Mouse (Mus musculus) heart, embryonic 15.5 days (tissue): ENCODE measurements around the gene Golgb1. TPM values are rescaled to one million over a fixed set of nuclear protein-coding genes. Genes with fewer than 3 reads are reported as not detected.

ENCODE experiments used
- ATAC-seq: fragments of 200-750 bp; cut with Nextera tagmentation; replicated peaks from 2 replicates; pipeline ENCODE4 v1.8.0; 2017; ENCODE audit warnings: low read depth, moderate TSS enrichment; ENCODE audit not compliant: insufficient number of reproducible peaks, insufficient read depth, low FRiP score
- H3K27ac ChIP-seq: fragments of 300-500 bp; sonication (generic); 2 replicates; pipeline ENCODE4 v1.5.1; 2015; ENCODE audit warnings: mild to moderate bottlenecking, inconsistent platforms
- H3K27me3 ChIP-seq: fragments of 300-500 bp; sonication (generic); 2 replicates; pipeline ENCODE4 v1.6.1; 2015; ENCODE audit warnings: inconsistent platforms
- H3K36me3 ChIP-seq: fragments of 300-500 bp; sonication (generic); 2 replicates; pipeline ENCODE4 v1.6.1; 2015; ENCODE audit warnings: mild to moderate bottlenecking, inconsistent platforms
- H3K4me1 ChIP-seq: fragments of 300-500 bp; sonication (generic); replicated peaks from 2 replicates; pipeline ENCODE4 v1.6.1; 2015; ENCODE audit warnings: inconsistent platforms
- H3K4me2 ChIP-seq: fragments of 300-500 bp; sonication (generic); 2 replicates; pipeline ENCODE4 v1.6.1; 2015; ENCODE audit warnings: inconsistent platforms, mild to moderate bottlenecking, moderate library complexity
- H3K4me3 ChIP-seq: fragments of 300-500 bp; sonication (generic); 2 replicates; pipeline ENCODE4 v1.5.1; 2015; ENCODE audit warnings: mild to moderate bottlenecking, inconsistent platforms
- H3K9ac ChIP-seq: fragments of 300-500 bp; sonication (generic); 2 replicates; pipeline ENCODE4 v1.6.1; 2015; ENCODE audit warnings: mild to moderate bottlenecking, inconsistent platforms
- H3K9me3 ChIP-seq: fragments of 300-500 bp; sonication (generic); replicated peaks from 2 replicates; pipeline ENCODE4 v1.6.1; 2016; ENCODE audit warnings: inconsistent platforms
- WGBS: fragments of 180-500 bp; shearing (Covaris S2); methylation state at CpG from one replicate; pipeline ENCODE4 v1.1.7; 2015; ENCODE audit warnings: mixed read lengths; 5-methylcytosine and 5-hydroxymethylcytosine counted together
- polyA plus RNA-seq: library from polyadenylated mRNA; unstranded; fragments of >200 nt; fragmentation: Nextera tagmentation; extraction: Ambion mirVana; gene quantifications from 2 replicates; pipeline ENCODE4 v1.2.1, GENCODE M21; 2015

Gene Golgb1
- polyA plus RNA-seq, 1 experiment from 2014 or later = 57.7 TPM

DNA sequence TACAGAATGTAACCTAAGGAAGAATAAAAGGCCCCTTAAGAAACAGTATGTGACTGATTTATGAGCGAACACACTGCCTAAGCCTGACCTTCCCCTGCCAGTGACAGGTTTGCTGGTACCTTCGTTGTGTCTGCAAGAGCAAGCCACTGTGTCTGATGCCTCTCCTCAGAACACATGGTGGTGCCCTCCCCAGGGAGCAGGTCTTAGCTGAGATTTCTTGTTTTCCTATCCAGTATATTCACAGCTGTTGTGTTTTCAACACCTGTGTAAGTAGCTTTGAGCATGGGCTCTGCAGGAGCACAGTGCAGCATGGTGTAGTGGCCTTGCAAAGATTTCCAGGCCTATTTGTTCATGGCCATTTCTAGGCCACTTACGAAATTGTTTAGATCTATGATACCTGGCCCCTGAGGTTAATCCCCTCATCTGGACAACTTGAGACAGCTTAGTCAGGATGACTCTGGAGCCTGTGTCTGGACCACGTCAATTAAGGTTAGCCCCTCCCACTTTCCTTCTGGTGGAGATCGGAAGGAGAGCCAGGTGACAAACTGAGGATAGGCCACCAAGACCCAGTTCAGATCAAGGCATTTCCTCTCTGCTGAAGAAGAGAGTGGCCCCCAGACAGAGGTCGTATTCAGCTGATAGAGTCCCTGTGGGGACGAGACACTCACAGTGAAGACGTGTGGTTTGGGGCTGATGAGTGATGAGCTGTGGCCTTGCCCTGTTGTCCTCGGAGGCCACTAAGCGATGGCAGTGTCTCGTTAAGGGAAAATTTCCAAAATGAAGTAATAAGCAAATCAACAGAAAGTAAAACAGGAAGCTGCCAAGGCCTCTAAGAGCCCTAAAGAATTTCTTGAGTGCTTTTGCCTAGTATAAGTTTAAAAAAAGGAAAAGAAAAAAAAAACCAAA lies 55.5 kb downstream of the Golgb1 start:
- Histone ChIP-seq H3K9ac (no peak overlapping the region), H3K4me1 (peaks cover 12% of the 10 kb centered on the region), H3K4me3 (no peak overlapping the region), H3K36me3 (peaks cover 73% of the 10 kb centered on the region), H3K27me3 (no peaks in the 10 kb centered on the region), H3K9me3 (no peaks in the 10 kb centered on the region), H3K4me2 (no peak overlapping the region), H3K27ac (no peak overlapping the region)
- no peak for ATAC-seq
- WGBS = 62% methylated on average over 11 of the region's 11 CpGs

DNA sequence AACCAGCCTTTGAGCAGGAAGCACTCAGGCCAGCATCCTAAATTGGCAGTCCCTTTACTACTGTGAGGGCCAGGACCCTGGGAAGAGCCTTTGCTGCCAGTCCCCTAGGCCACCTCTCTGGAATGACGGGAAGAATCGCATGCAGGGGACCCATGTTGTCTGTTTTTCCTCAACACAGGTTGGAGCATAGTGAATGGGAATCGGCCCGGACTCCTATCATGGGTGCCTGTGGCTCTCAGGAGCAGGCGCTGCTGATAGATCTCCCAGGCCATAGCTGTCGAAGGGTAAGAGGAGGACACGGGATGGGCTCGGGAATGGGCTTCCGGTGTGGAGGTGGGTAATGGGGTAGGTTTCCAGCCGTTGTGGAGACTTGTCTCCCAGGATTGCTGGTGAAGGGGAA lies 56.4 kb downstream of the Golgb1 start:
- no peak overlapping the region for H3K4me2 ChIP-seq
- no peak overlapping the region for H3K9ac ChIP-seq
- peaks cover 12% of the 10 kb centered on the region for H3K4me1 ChIP-seq
- no peak for ATAC-seq
- H3K27me3 ChIP-seq = no peaks in the 10 kb centered on the region
- H3K36me3 ChIP-seq = peaks cover 64% of the 10 kb centered on the region
- H3K27ac ChIP-seq = no peak overlapping the region
- WGBS = 82% methylated on average over 10 of the region's 10 CpGs
- H3K9me3 ChIP-seq = no peaks in the 10 kb centered on the region
- H3K4me3 ChIP-seq = no peak overlapping the region

DNA sequence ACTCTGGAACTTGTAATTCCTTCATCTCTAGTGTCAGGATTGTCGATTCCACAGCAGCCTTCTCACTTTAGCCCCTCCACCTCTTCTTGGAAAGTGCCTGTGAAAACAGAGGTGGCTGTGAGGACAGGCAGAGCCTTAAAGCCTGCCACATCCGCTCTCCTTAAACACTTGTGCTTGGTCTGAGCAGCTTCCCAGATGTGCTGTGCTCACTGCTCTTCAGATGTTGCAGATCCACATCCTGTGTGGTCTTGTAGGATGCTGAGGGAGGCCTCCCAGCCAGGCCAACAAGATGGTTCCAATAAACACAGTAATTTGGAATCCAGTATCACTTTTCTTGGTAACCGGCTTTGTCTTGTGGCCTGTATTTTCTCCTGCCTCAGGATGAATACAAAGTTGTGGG lies 57.0 kb downstream of the Golgb1 start:
- Histone ChIP-seq H3K9ac (no peak overlapping the region), H3K4me2 (no peak overlapping the region), H3K27me3 (no peaks in the 10 kb centered on the region), H3K4me1 (peaks cover 12% of the 10 kb centered on the region), H3K4me3 (no peak overlapping the region), H3K36me3 (peaks cover 59% of the 10 kb centered on the region), H3K9me3 (no peaks in the 10 kb centered on the region), H3K27ac (no peak overlapping the region)
- 81% methylated on average over 3 of the region's 3 CpGs for WGBS
- no peak for ATAC-seq

DNA sequence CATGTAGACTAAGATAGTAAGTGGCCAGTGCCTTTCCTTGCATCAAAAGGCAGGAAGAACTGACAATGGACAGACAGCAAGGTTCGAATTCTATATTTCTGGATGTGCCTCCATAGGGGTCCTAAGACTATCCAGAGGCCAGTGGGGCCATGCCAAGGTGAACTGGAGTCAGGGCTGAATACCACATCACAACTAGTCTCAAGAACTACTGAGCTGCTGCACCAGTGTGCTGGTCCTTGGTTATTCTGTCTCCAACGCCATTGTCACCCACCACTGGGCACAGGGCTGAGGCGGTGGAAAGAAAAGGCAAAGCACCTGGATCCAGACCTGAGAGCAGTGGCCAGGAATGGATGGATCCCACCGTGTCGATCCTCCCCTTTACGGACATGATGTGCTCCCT lies 57.6 kb downstream of the Golgb1 start:
- Histone ChIP-seq H3K9me3 (no peaks in the 10 kb centered on the region), H3K9ac (no peak overlapping the region), H3K4me3 (no peak overlapping the region), H3K27me3 (no peaks in the 10 kb centered on the region), H3K27ac (no peak overlapping the region), H3K4me1 (peaks cover 12% of the 10 kb centered on the region), H3K4me2 (no peak overlapping the region), H3K36me3 (peaks cover 53% of the 10 kb centered on the region)
- 94% methylated on average over 6 of the region's 6 CpGs for WGBS
- ATAC-seq = no peak

DNA sequence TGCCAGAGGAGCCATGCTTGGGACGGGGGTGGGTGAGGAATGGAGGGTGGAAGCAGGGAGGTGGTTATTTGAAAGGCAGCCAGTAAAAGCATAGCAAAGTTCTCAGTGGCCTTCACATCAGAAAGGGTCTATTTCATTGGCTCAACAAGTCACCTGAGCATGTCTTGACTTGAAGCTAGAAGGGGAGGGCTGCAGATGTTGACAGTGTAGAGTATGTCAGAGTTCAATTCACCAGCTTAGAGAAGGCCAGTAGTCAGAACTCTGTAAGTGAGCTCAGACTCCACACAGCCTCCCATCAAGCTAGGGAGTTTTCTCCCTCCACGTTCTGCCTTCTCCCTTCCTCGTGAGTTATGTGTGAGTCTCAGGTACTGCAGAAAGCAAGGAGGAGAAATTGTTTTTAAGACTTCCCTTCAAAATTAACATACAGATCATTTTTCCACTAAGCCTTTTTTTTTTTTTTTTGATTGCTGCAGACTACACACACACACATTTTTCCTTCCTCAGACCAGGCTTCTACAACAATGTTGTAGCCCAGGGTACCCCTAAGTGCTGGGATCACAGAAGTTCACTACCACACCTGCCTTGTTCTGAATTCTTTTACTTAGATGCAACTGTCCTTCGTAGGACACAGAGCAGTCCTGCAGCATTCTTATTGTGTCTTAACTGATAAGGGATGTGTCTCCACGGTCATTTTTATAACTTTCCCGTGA lies 59.3 kb downstream of the Golgb1 start:
- 31% methylated on average over 6 of the region's 6 CpGs for WGBS
- no peaks in the 10 kb centered on the region for H3K9me3 ChIP-seq
- ATAC-seq = peak; percentile 62; the same call in 1 of the 2 replicates
- H3K9ac ChIP-seq = no peak overlapping the region
- no peak overlapping the region for H3K4me2 ChIP-seq
- no peaks in the 10 kb centered on the region for H3K27me3 ChIP-seq
- H3K4me3 ChIP-seq = no peak overlapping the region
- H3K4me1 ChIP-seq = peaks cover 12% of the 10 kb centered on the region
- peaks cover 36% of the 10 kb centered on the region for H3K36me3 ChIP-seq
- peak overlapping the region; percentile 62 for H3K27ac ChIP-seq

DNA sequence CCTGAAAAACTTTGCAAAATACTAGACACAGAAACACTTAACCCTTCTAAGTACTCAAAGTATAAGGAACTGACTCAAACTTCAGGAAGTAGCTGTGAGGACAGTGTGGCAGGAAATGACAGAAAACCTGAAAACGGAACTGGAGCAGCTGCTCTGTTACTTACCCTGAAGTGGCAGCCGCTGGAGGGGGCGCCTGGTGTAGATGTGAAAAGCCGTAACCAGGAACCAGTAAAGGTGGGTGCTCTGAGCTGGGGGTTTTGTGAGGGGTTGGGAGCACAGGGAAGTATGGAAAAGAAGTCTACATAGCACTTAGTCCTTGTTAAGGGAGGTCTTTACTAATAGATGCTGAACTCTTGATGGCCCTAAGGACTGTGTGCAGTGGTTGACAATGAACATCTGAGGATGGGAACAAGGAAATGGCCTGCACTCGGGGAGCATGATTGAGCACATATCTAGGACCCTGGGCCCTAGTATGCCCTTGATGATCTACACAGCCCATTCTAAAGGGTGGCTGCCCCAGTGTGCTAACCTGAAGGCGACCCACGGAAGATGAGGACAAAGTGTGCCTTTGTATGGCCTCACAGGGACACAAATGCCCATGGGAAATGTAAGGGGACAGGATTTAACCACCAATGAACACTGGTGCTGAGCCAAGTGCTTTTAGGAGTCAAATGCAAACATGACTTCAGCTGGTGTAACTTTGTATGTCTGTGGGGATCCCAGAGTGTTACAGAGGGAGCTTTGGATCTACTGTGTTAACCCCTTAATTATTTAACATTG lies 60.1 kb downstream of the Golgb1 start, which contains the start of gene Hcls1:
Gene Hcls1, plus strand, starts transcription at position 143 of the 780 bp plus-strand sequence.
- Histone ChIP-seq H3K27ac (peak within 1 kb of the TSS; percentile 62), H3K9me3 (no peaks in the 10 kb centered on the region), H3K4me3 (peak within 1 kb of the TSS; percentile 23; the same call in 1 of the 2 replicates), H3K4me1 (peaks cover 12% of the 10 kb centered on the region), H3K4me2 (peak within 1 kb of the TSS; percentile 21), H3K36me3 (peaks cover 28% of the 10 kb centered on the region), H3K27me3 (no peaks in the 10 kb centered on the region), H3K9ac (no peak within 1 kb of the TSS)
- ATAC-seq = no peak
- WGBS = 59% methylated on average over 7 of the region's 7 CpGs

DNA sequence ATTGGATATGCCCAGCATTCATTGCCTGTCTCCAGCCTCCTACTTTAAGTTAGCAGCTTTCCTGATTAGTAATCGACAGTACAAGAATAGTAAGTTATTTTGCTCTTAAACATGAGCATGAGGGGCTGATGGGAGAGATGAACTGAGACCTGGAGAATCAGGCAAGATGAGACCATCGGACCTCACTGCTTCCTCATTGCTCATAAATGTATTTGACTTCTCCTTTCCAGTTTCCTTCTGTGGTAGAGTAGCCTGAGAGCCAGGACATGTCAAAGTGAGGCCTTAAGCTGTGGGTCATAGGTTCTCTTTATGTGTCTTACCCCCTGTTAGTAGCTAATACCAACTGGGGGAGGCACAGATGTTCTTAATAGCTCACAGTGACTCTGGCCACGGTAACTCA lies 60.9 kb downstream of the Golgb1 start:
- no peak overlapping the region for H3K9ac ChIP-seq
- peaks cover 20% of the 10 kb centered on the region; the same call in 1 of the 2 replicates for H3K36me3 ChIP-seq
- H3K27me3 ChIP-seq = no peaks in the 10 kb centered on the region
- no peaks in the 10 kb centered on the region for H3K9me3 ChIP-seq
- no peak for ATAC-seq
- peaks cover 12% of the 10 kb centered on the region for H3K4me1 ChIP-seq
- no peak overlapping the region for H3K27ac ChIP-seq
- WGBS = 76% methylated on average over 3 of the region's 3 CpGs
- H3K4me3 ChIP-seq = no peak overlapping the region
- peak overlapping the region; percentile 21; the same call in 1 of the 2 replicates for H3K4me2 ChIP-seq

DNA sequence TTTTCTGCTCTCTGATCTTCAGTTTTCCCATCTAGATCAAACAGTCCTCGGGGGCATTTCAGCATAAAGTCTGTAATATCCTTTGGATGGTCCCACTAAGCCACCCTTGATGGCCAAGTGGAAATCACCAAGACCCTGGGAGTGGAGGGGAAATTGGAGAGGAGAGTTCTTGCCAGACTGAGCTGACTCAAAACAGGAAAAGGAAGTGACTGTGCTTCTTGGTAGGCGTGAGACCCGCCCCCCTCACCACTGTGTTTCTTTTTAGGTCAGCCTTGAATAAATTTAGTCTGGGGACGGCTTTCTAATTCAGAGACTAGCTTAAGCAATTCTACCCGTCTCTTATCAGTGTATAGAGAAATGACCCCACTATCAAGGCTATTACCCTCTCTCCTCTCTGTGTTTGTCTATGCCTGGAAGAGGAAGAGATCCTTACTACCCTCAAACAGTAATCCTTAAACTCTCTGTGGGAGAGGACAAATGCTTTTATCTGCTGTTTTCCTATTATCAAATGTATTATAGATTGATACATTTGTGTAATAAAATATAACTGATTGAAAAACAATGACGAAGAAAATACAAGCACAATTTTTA lies 66.3 kb downstream of the Golgb1 start:
- H3K4me1 ChIP-seq = peaks cover 12% of the 10 kb centered on the region
- no peaks in the 10 kb centered on the region for H3K9me3 ChIP-seq
- H3K36me3 ChIP-seq = no peaks in the 10 kb centered on the region
- no peaks in the 10 kb centered on the region for H3K27me3 ChIP-seq
- H3K27ac ChIP-seq = peak overlapping the region; percentile 31; the same call in 1 of the 2 replicates
- no peak for ATAC-seq
- H3K4me2 ChIP-seq = no peak overlapping the region
- H3K4me3 ChIP-seq = no peak overlapping the region
- no peak overlapping the region for H3K9ac ChIP-seq
- 59% methylated on average over 6 of the region's 6 CpGs for WGBS

DNA sequence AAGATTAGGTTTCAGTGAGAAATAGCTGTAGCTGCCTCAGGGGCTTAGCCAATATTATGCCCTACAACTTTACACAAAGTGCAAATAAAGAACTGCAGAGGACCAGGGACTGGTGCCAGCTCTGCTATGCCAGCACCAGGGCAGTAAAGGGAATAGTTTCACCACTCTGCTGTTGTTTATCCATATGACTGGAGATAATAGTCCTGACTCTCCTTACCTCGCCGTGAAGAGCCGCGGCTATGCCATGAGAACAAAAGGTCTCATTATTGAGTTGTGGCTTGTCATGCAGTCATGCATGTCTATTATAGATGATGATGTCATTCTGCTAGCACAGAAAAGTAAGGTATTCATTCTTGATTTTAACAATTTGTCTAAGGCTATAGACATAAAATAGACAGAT lies 67.0 kb downstream of the Golgb1 start:
- no peak for ATAC-seq
- H3K9me3 ChIP-seq = no peaks in the 10 kb centered on the region
- H3K27me3 ChIP-seq = no peaks in the 10 kb centered on the region
- H3K4me2 ChIP-seq = no peak overlapping the region
- no peak overlapping the region; the same call in 1 of the 2 replicates for H3K27ac ChIP-seq
- no peak overlapping the region for H3K4me3 ChIP-seq
- H3K4me1 ChIP-seq = peaks cover 12% of the 10 kb centered on the region
- no peak overlapping the region for H3K9ac ChIP-seq
- H3K36me3 ChIP-seq = no peaks in the 10 kb centered on the region
- 44% methylated on average over 4 of the region's 4 CpGs for WGBS

DNA sequence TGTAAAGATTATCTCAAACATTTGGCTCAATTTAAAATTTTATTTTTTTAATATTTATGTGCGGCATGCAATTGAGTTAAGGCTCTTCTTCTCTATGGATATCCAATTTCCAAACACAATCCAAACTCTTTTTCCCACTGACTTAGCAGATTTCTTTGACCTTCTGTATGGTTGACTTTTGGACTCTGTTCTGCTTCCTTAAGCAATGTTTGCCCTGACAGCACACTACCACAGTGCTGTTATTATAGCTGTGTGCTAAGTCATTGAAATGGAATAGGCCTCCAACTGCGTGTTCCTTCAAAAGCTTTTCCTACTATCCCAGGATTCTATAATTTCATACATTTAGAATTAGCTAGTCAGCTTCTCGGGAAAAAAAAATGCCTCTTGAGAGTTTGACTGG lies 68.7 kb downstream of the Golgb1 start:
- H3K9ac ChIP-seq = no peak overlapping the region
- H3K36me3 ChIP-seq = no peaks in the 10 kb centered on the region
- no peaks in the 10 kb centered on the region for H3K27me3 ChIP-seq
- no peaks in the 10 kb centered on the region for H3K9me3 ChIP-seq
- H3K27ac ChIP-seq = no peak overlapping the region
- H3K4me1 ChIP-seq = peaks cover 12% of the 10 kb centered on the region
- H3K4me3 ChIP-seq = no peak overlapping the region
- H3K4me2 ChIP-seq = no peak overlapping the region
- no peak for ATAC-seq
- WGBS = 82% methylated on average over 3 of the region's 3 CpGs
